In the genomic region with DNA sequence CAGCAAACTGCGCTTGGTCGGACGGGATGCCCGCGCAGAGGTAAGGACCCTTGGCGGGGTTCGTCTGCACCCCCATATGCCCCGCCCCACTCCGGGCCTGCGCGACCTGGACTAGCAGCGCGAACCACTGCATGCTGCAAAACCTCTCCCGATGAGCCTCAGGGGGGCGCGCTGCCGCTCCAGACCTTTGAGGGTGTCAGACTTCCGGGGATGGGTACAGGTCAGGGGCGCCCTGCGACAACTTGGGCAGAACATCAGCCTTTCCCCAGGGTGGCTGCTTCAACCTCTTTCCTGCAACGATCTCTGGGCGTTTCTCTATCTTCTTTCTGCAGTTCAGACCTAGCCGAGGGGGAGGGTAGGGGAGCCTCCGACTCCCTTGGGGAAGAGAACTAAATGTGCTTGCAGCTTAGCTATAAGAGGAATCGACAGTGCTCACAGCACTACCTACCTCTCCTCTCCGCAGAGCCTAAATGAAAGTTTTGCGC, we compare ENCODE assay signal across 8 mouse cellular contexts.
A peak's percentile ranks its signal among the peaks of the same experiment; 100 is the strongest.
DNase-seq lines count a peak whose midpoint lies in the region; ATAC-seq and TF ChIP-seq lines count a peak whose summit lies in the region.

No protein-coding gene starts in this region.

- H3K4me3 ChIP-seq in heart, embryonic 13.5 days, result peak overlapping the region; percentile 46
- peak overlapping the region; percentile 61 to 87 for H3K4me3 ChIP-seq in ES-E14 (ENCODE audit: insufficient read depth in 1 of 2, low read depth in 1 of 2, low read length in 2 of 2, poor library complexity in 1 of 2, severe bottlenecking in 1 of 2)
- peak overlapping the region; percentile 41 for H3K4me3 ChIP-seq in embryonic facial prominence, embryonic 14.5 days (ENCODE audit: low read depth, low read length)

- H3K27ac ChIP-seq in heart, embryonic 13.5 days (replicated peaks), result no peak overlapping the region
- H3K27ac ChIP-seq in ES-E14 (ENCODE audit: insufficient read depth, low read depth, low read length, poor library complexity, severe bottlenecking), result no peak overlapping the region
- H3K27ac ChIP-seq in embryonic facial prominence, embryonic 14.5 days (replicated peaks; ENCODE audit: low read depth, low read length), result no peak overlapping the region

- H3K4me2 ChIP-seq in heart, embryonic 13.5 days, result peak overlapping the region; percentile 69
- H3K4me2 ChIP-seq in embryonic facial prominence, embryonic 14.5 days (ENCODE audit: low read depth, low read length), result peak overlapping the region; percentile 65

- no peak for DNase-seq in heart, postnatal 36 days
- no peak for DNase-seq in ES-E14 (ENCODE audit: low read depth, low spot score)
- DNase-seq in embryonic facial prominence, embryonic 14.5 days (ENCODE audit: low spot score), result no peak
- DNase-seq in layer of hippocampus, postnatal 10 days (ENCODE audit: low spot score in 2 of 2), result peak; percentile 80 to 88
- DNase-seq in neural tube, embryonic 10.5 days (ENCODE audit: extremely low spot score, low spot score), result peak; percentile 76
- DNase-seq in thymus, postnatal 4 days, result peak; percentile 71
- DNase-seq in adrenal gland, adult 8-10 months, result no peak

- H3K27me3 ChIP-seq in heart, embryonic 13.5 days (replicated peaks), result peaks cover 100% of the 10 kb centered on the region
- H3K27me3 ChIP-seq in embryonic facial prominence, embryonic 14.5 days (replicated peaks; ENCODE audit: control insufficient read depth, insufficient read depth, low read length), result peaks cover 99% of the 10 kb centered on the region

- in situ Hi-C loops in ES-E14 (cut with MboI; ENCODE audit: low sequenced_read_pairs in 2 of 2, unreplicated experiment in 2 of 2), result loop anchor here in 1 of 2 experiments (5.0 kb wide), 1 partner anchor 39 kb away; no protein-coding TSS in a partner anchor

- peaks cover 21% of the 10 kb centered on the region for H3K4me1 ChIP-seq in heart, embryonic 13.5 days
- peaks cover 6 to 12% of the 10 kb centered on the region in 2 experiments; a peak in 3 of 4 replicates for H3K4me1 ChIP-seq in ES-E14 (ENCODE audit: control insufficient read depth in 2 of 2, insufficient read depth in 2 of 2, low read length in 2 of 2, poor library complexity in 1 of 2)
- H3K4me1 ChIP-seq in embryonic facial prominence, embryonic 14.5 days (ENCODE audit: control insufficient read depth, insufficient read depth, low read length), result peaks cover 15% of the 10 kb centered on the region

- intact Hi-C loops in heart, postnatal 36 days (cut with DNase I), result no loop called here

- H3K9ac ChIP-seq in heart, embryonic 13.5 days, result 0 out of 2 replicates have a peak overlapping the region, but pooled peaks have one; percentile 40
- no peak overlapping the region for H3K9ac ChIP-seq in ES-E14 (ENCODE audit: insufficient read depth, low read depth, low read length, poor library complexity, severe bottlenecking)
- H3K9ac ChIP-seq in embryonic facial prominence, embryonic 14.5 days (ENCODE audit: low read depth, low read length), result peak overlapping the region; percentile 42; the same call in 1 of the 2 replicates

- peak; percentile 14; the same call in 1 of the 2 replicates for ATAC-seq in heart, embryonic 13.5 days (ENCODE audit: extremely low read depth, insufficient number of reproducible peaks, low FRiP score, low TSS enrichment)
- ATAC-seq in embryonic facial prominence, embryonic 14.5 days (ENCODE audit: low read depth), result peak; percentile 30; the same call in 1 of the 2 replicates

- WGBS in heart, embryonic 13.5 days, result under 1% methylated on average over 27 of the region's 27 CpGs
- under 1% methylated on average over 24 of the region's 27 CpGs for WGBS in embryonic facial prominence, embryonic 14.5 days

- H3K9me3 ChIP-seq in heart, embryonic 13.5 days, result no peaks in the 10 kb centered on the region
- no peaks in the 10 kb centered on the region for H3K9me3 ChIP-seq in ES-E14 (ENCODE audit: control insufficient read depth, insufficient read depth, low read depth, low read length)
- no peaks in the 10 kb centered on the region for H3K9me3 ChIP-seq in embryonic facial prominence, embryonic 14.5 days (ENCODE audit: control insufficient read depth, low read length)

- H3K36me3 ChIP-seq in heart, embryonic 13.5 days, result no peaks in the 10 kb centered on the region
- H3K36me3 ChIP-seq in ES-E14 (ENCODE audit: control insufficient read depth, insufficient read depth, low read length, poor library complexity, severe bottlenecking), result no peaks in the 10 kb centered on the region
- no peaks in the 10 kb centered on the region for H3K36me3 ChIP-seq in embryonic facial prominence, embryonic 14.5 days (ENCODE audit: control insufficient read depth, insufficient read depth, low read length)

TF ChIP-seq in ES-E14, 5 proteins besides CTCF, POLR2A, EP300 and RAD21:
- TF ChIP-seq ZNF384 (IDR thresholded peaks at IDR 0.05; ENCODE audit: low read depth, low read length), result no peak
- no peak for TF ChIP-seq MAFK (IDR thresholded peaks at IDR 0.05; ENCODE audit: insufficient read depth, low read depth, low read length)
- TF ChIP-seq HCFC1 (IDR thresholded peaks at IDR 0.05; ENCODE audit: borderline replicate concordance, insufficient read depth, low read length), result no peak
- no peak for TF ChIP-seq ZC3H11A (IDR thresholded peaks at IDR 0.05; ENCODE audit: borderline replicate concordance, low read depth, low read length)
- TF ChIP-seq CHD2 (IDR thresholded peaks at IDR 0.05; ENCODE audit: low read depth, low read length), result no peak

Comparison
In these comparisons a context has a peak if more than half of its experiments do, and no peak if none do; other contexts are left out.
1. DNase-seq: peak in layer of hippocampus, postnatal 10 days (2 of 2), neural tube, embryonic 10.5 days (single experiment) and thymus, postnatal 4 days (single experiment); none in heart, postnatal 36 days (0 of 2), ES-E14 (single experiment), embryonic facial prominence, embryonic 14.5 days (single experiment) and adrenal gland, adult 8-10 months (single experiment).
2. Peak in every context shown above with its lines, with median percentiles within 50 percentile points of each other: H3K4me3 ChIP-seq.